Mouse (Mus musculus) forebrain, embryonic 16.5 days (tissue): ENCODE measurements around the gene Tmc4. TPM values are rescaled to one million over a fixed set of nuclear protein-coding genes. Genes with fewer than 3 reads are reported as not detected.

Experiments used
- ATAC-seq: fragments of 200-750 bp; cut with Nextera tagmentation; 2 replicates; pipeline ENCODE4 v1.8.0; 2017; ENCODE audit warnings: mild to moderate bottlenecking, moderate library complexity
- H3K27ac ChIP-seq: fragments of 300-500 bp; sonication (generic); 2 replicates; pipeline ENCODE4 v1.5.1; 2014; ENCODE audit warnings: low read length, control low read depth
- H3K27me3 ChIP-seq: fragments of 300-500 bp; sonication (generic); replicated peaks from 2 replicates; pipeline ENCODE4 v1.6.1; 2014; ENCODE audit warnings: low read length; ENCODE audit not compliant: control insufficient read depth, insufficient read depth
- H3K36me3 ChIP-seq: fragments of 300-500 bp; sonication (generic); 2 replicates; pipeline ENCODE4 v1.6.1; 2014; ENCODE audit not compliant: control insufficient read depth, insufficient read depth
- H3K4me1 ChIP-seq: fragments of 300-500 bp; sonication (generic); replicated peaks from 2 replicates; pipeline ENCODE4 v1.6.1; 2014; ENCODE audit warnings: low read length; ENCODE audit not compliant: control insufficient read depth, insufficient read depth
- H3K4me2 ChIP-seq: fragments of 300-500 bp; sonication (generic); 2 replicates; pipeline ENCODE4 v1.6.1; 2014; ENCODE audit warnings: mild to moderate bottlenecking, low read length, control low read depth
- H3K4me3 ChIP-seq: fragments of 300-500 bp; sonication (generic); replicated peaks from 2 replicates; pipeline ENCODE4 v1.5.1; 2014; ENCODE audit warnings: mild to moderate bottlenecking, low read length, control low read depth
- H3K9ac ChIP-seq: fragments of 300-500 bp; sonication (generic); replicated peaks from 2 replicates; pipeline ENCODE4 v1.6.1; 2014; ENCODE audit warnings: low read depth, low read length, control low read depth
- H3K9me3 ChIP-seq: fragments of 300-500 bp; sonication (generic); 2 replicates; pipeline ENCODE4 v1.6.1; 2016; ENCODE audit warnings: low read length; ENCODE audit not compliant: control insufficient read depth
- WGBS: fragments of 180-500 bp; shearing (Covaris S2); extraction: QIAGEN DNeasy Blood & Tissue Kit; methylation state at CpG from one replicate; pipeline ENCODE4 v1.1.7; 2014; 5-methylcytosine and 5-hydroxymethylcytosine counted together
- polyA plus RNA-seq: library from polyadenylated mRNA; unstranded; fragments of >200 nt; fragmentation: Nextera tagmentation; extraction: Ambion mirVana; gene quantifications from 2 replicates; pipeline ENCODE4 v1.2.1, GENCODE M21; 2015

Gene Tmc4
- polyA plus RNA-seq, 1 experiment from 2014 or later, result 3.3 TPM

DNA sequence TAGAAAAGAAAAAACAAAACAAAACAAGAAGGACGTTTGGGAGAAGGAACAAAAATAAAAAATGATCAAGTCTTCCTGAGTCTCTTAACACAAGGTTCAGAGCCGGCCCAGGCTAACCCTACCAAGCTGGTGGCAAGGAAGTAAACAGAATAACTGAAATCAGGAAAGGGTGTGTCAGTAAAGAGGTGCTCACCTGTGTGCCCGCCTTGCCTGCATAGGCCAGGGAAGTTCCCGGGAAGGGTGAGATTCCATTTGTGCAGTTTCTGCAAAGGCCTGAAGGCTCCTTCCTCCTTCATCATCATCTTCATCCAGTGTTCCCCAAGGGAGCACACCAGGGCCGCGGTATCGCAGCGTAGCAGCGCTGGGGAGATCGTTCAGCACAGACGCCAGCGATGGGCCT is 982 bp downstream of the Tmc4 start:
- Histone ChIP-seq H3K4me3 (no peak overlapping the region), H3K27me3 (no peaks in the 10 kb centered on the region), H3K4me1 (no peaks in the 10 kb centered on the region), H3K9me3 (no peaks in the 10 kb centered on the region), H3K36me3 (no peaks in the 10 kb centered on the region; the same call in 1 of the 2 replicates), H3K4me2 (no peak overlapping the region), H3K9ac (no peak overlapping the region), H3K27ac (no peak overlapping the region)
- ATAC-seq, result no peak
- 86% methylated on average over 12 of the region's 12 CpGs for WGBS

- ATAC-seq, result no peak
- no peaks in the 10 kb centered on the region; the same call in 1 of the 2 replicates for H3K36me3 ChIP-seq
- no peaks in the 10 kb centered on the region for H3K4me1 ChIP-seq
- H3K4me3 ChIP-seq, result no peak overlapping the region
- 73% methylated on average over 3 of the region's 3 CpGs for WGBS
- no peaks in the 10 kb centered on the region for H3K9me3 ChIP-seq
- no peak overlapping the region for H3K9ac ChIP-seq
- H3K27me3 ChIP-seq, result no peaks in the 10 kb centered on the region
- H3K4me2 ChIP-seq, result no peak overlapping the region
- no peak overlapping the region for H3K27ac ChIP-seq
These were observed 2.2 kb downstream of the Tmc4 start for GRCm38 (mm10) chr7:3675228-3675548.

DNA sequence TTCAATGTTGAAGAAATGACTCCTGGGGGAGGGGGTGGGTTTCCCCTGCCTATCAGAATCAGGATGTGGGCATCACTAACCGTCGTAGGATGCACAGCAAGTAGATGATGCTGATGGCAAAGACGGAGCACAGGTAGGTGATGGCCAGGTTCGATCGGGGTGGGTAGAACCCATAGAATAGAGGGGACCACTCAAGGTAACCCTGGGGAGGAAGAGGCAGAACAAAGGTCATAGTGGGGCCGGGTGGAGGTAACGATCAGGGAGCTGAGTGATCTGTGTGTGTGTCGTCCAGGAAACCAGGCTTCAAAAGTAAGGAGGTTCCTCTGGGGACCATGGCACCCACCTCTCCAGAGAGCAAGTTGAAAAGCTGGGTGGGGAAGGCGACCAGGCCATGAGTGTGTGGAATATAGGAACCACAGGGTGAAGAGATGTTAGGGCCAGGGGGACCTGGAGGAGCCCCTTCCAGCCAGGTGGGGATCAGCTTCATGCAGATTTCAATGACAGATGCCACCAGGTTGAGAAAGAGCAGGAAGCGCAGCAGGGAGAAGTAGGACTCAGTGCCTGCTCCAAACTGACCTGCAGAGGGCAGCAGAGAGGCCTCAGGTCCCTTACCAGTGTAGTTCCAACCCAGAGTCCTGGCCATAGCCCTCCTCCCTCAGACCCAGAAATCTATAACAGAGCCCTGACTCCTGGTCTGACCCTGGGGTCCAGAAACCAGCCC is 2.7 kb downstream of the Tmc4 start:
- no peaks in the 10 kb centered on the region for H3K27me3 ChIP-seq
- H3K4me2 ChIP-seq, result no peak overlapping the region
- H3K27ac ChIP-seq, result no peak overlapping the region
- no peaks in the 10 kb centered on the region for H3K9me3 ChIP-seq
- no peak overlapping the region for H3K9ac ChIP-seq
- H3K4me3 ChIP-seq, result no peak overlapping the region
- no peaks in the 10 kb centered on the region for H3K4me1 ChIP-seq
- peak; percentile 91 for ATAC-seq
- H3K36me3 ChIP-seq, result no peaks in the 10 kb centered on the region; the same call in 1 of the 2 replicates
- 74% methylated on average over 10 of the region's 10 CpGs for WGBS

DNA sequence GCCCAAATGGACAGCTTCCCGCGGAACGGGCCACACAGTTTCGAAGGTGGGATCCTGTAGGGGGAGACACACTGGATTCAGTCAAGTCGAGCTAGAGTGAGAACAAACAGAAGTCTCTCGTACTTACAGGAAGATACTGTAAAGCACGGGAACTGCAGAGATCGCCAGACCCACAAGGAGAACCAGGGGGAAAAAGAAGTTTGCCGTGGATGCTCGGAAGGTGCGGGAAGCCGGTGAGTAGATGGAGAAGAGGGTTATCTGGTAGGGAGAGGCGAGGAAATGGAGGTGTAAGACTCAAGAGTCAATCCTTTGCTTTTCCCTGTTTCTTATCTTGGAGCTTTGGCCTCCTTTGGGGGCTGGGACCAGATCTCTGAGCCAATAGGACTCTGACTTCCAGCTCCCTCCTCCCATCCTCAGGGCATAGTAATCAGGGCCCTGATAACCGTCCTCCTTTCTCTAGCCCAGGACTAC is 10.4 kb downstream of the Tmc4 start:
- H3K27ac ChIP-seq, result no peak overlapping the region
- no peaks in the 10 kb centered on the region for H3K27me3 ChIP-seq
- H3K4me3 ChIP-seq, result no peak overlapping the region
- H3K4me2 ChIP-seq, result no peak overlapping the region
- 23% methylated on average over 14 of the region's 14 CpGs for WGBS
- H3K9me3 ChIP-seq, result no peaks in the 10 kb centered on the region
- H3K9ac ChIP-seq, result no peak overlapping the region
- peaks cover 4% of the 10 kb centered on the region for H3K36me3 ChIP-seq
- peaks cover 18% of the 10 kb centered on the region for H3K4me1 ChIP-seq
- no peak for ATAC-seq

- WGBS, result 4% methylated on average over 44 of the region's 45 CpGs
- Histone ChIP-seq H3K4me3 (peak within 1 kb of the TSS; percentile 88), H3K4me2 (peak within 1 kb of the TSS; percentile 92), H3K27ac (peak within 1 kb of the TSS; percentile 84), H3K4me1 (peaks cover 18% of the 10 kb centered on the region), H3K9me3 (no peaks in the 10 kb centered on the region), H3K9ac (peak within 1 kb of the TSS; percentile 70), H3K27me3 (no peaks in the 10 kb centered on the region), H3K36me3 (peaks cover 11% of the 10 kb centered on the region)
- peak; percentile 99 for ATAC-seq
These were observed 11.9 kb downstream of the Tmc4 start, which contains the start of gene Leng1 for GRCm38 (mm10) chr7:3665215-3666114. TSS of gene Leng1 (minus strand) at chr7:3665840.

DNA sequence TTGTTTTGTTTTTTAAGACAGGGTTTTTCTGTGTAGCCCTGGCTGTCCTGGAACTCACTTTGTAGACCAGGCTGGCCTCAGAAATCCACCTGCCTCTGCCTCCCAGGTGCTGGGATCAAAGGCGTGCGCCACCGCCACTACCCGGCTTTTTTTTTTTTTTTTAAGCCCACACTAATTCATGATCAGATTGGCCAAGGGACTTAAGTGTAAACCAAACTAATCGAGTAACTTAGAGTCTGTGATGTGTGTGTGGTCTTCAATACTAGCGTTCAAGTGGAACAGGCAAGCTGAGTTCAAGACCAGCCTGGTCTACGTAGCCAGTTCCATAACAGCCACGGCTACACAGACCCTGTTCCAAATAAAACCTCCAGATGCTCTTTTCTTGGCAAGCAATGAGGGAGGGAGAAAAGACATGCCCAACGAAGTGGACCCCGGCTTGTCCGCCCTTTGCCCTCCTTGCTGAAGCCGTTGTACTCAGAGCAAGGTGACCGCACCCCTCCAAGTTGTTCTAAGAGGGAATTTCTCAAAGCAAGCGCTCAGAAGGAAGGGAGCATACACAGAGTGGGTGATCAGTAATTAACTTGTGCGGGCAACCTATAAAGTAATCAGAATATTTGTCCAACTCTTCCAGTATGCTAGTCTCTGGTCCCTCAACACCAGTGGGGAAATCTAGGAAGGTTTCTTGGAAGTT is 12.7 kb downstream of the Tmc4 start:
- peaks cover 18% of the 10 kb centered on the region for H3K4me1 ChIP-seq
- H3K27me3 ChIP-seq, result no peaks in the 10 kb centered on the region
- peak overlapping the region; percentile 76 for H3K27ac ChIP-seq
- H3K9me3 ChIP-seq, result no peaks in the 10 kb centered on the region
- peak overlapping the region; percentile 92 for H3K4me2 ChIP-seq
- 25% methylated on average over 15 of the region's 15 CpGs for WGBS
- H3K4me3 ChIP-seq, result peak overlapping the region; percentile 88
- peak; percentile 22 for ATAC-seq
- H3K36me3 ChIP-seq, result peaks cover 15% of the 10 kb centered on the region
- H3K9ac ChIP-seq, result peak overlapping the region; percentile 70

DNA sequence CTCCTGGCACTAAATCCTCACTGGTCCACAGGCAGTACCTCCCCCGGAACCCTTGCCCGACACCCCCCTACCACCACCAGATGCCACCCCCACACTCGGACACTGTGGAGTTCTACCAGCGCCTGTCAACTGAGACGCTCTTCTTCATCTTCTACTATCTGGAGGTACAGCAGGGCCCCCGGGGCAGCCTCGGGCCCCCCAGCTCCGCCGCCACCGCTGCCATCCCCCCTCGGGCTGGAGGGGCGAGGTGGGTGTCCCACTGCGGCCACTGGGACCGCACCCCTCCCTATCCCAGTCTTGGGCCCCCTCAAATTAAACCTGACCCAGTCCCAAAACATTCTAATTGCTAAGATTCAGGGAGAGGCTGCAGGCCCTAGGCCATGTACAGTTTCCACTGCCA is 18.8 kb downstream of the Tmc4 start:
- Histone ChIP-seq H3K36me3 (peaks cover 58% of the 10 kb centered on the region), H3K27ac (no peak overlapping the region), H3K9ac (no peak overlapping the region), H3K4me2 (no peak overlapping the region), H3K4me3 (no peak overlapping the region), H3K27me3 (no peaks in the 10 kb centered on the region), H3K9me3 (no peaks in the 10 kb centered on the region), H3K4me1 (peaks cover under 1% of the 10 kb centered on the region)
- ATAC-seq, result no peak
- 96% methylated on average over 13 of the region's 14 CpGs for WGBS

DNA sequence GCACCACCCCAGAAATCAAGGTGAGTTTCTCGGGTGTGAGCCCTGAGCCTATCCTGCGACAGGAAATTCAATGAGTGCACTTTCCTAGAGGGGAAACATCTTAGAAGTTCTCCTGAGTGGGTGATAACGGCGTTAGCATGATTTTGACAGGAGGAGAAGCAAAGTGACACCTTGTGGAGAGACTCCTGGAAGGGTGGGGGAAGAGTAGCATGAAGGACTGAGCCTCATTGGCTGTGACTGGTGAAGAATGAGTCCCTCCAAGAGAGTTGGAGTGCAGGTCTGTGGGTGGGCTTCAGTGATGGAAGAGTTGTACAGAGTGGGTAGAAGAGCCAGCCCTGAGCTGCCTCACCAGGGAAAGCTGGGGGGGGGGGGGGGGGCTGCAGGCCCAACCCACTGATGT is 20.4 kb downstream of the Tmc4 start:
- no peaks in the 10 kb centered on the region for H3K9me3 ChIP-seq

DNA sequence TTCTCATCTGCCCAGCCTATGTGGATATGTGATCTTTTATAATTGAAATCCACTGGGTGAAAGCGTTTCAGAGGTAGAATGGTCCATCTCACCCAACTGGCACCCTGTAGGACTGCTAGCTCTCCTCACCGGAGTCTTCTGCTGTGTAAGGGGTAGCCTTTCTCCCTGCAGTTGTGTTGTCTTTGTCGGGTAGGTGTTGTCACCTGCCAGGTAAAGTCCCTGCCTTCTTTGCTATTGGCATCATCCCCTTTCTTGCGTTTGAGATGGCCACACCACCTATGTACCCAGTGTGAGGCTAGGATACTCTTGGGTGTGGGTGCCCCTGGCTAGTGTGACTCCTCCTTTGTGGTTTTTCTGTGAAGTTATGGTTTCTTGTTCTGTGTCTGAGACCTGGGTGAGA is 30.7 kb downstream of the Tmc4 start:
- peak overlapping the region; percentile 80 for H3K9ac ChIP-seq
- no peaks in the 10 kb centered on the region for H3K9me3 ChIP-seq
- H3K36me3 ChIP-seq, result peaks cover 15% of the 10 kb centered on the region
- no peak for ATAC-seq
- peaks cover 37% of the 10 kb centered on the region for H3K4me1 ChIP-seq
- H3K4me2 ChIP-seq, result peak overlapping the region; percentile 88
- H3K27me3 ChIP-seq, result no peaks in the 10 kb centered on the region
- peak overlapping the region; percentile 71 for H3K4me3 ChIP-seq
- 68% methylated on average over 4 of the region's 4 CpGs for WGBS
- no peak overlapping the region for H3K27ac ChIP-seq

More for the DNA sequence above, 20.4 kb downstream of the Tmc4 start:
- Histone ChIP-seq H3K36me3 (peaks cover 67% of the 10 kb centered on the region), H3K27me3 (no peaks in the 10 kb centered on the region), H3K4me2 (no peak overlapping the region), H3K27ac (no peak overlapping the region), H3K4me3 (no peak overlapping the region), H3K9ac (no peak overlapping the region), H3K4me1 (no peaks in the 10 kb centered on the region)
- 92% methylated on average over 4 of the region's 4 CpGs for WGBS
- ATAC-seq, result no peak
